Mouse (Mus musculus) natural killer cell, adult 2 months (primary cell): ENCODE results near the gene Apon.
"Not testable (repeated sequence)": the region's sequence is repeated elsewhere in the genome, so short reads cannot be mapped to it uniquely, and the experiment has no call there.

Experiments used
- DNase-seq, 2 experiments: peaks; one replicate each; pipeline ENCODE4 v3.0.0; 2022; ENCODE audit warnings: low spot score in 2 of 2

Apon gene

GRCm38 (mm10) chr10:128253677-128254255, at the start of gene Apon:
Gene Apon, plus strand, starts transcription at chr10:128254096.
- no peak for DNase-seq

GRCm38 (mm10) chr10:128204941-128205340, 49.0 kb upstream of the Apon start:
- no peak for DNase-seq

GRCm38 (mm10) chr10:128208326-128208725, 45.6 kb upstream of the Apon start:
- DNase-seq: no peak

GRCm38 (mm10) chr10:128209311-128210009, 44.4 kb upstream of the Apon start:
- DNase-seq: no peak

- DNase-seq: no peak
These were observed 43.8 kb upstream of the Apon start for GRCm38 (mm10) chr10:128210131-128210530.

GRCm38 (mm10) chr10:128210954-128211353, 42.9 kb upstream of the Apon start:
- DNase-seq: no peak

- DNase-seq: peak; percentile 83 to 88
These were observed 42.3 kb upstream of the Apon start, which contains the start of gene Spryd4 for GRCm38 (mm10) chr10:128211390-128212108. Gene Spryd4, minus strand, starts transcription at chr10:128211807.

GRCm38 (mm10) chr10:128212148-128212547, 41.7 kb upstream of the Apon start:
- no peak for DNase-seq

GRCm38 (mm10) chr10:128212871-128213323, 41.0 kb upstream of the Apon start:
- DNase-seq: peak; percentile 56 to 79

- DNase-seq: not testable (repeated sequence)
These were observed 39.8 kb upstream of the Apon start for GRCm38 (mm10) chr10:128214112-128214511.

GRCm38 (mm10) chr10:128214981-128215380, 38.9 kb upstream of the Apon start:
- DNase-seq: no peak

- DNase-seq: no peak
These were observed 35.3 kb upstream of the Apon start for GRCm38 (mm10) chr10:128218387-128219117.

- DNase-seq: no peak
These were observed 32.2 kb upstream of the Apon start for GRCm38 (mm10) chr10:128221533-128222286.

GRCm38 (mm10) chr10:128225064-128225463, 28.8 kb upstream of the Apon start:
- DNase-seq: no peak

GRCm38 (mm10) chr10:128225538-128225937, 28.4 kb upstream of the Apon start, which contains the start of gene Mip:
Gene Mip, plus strand, starts transcription at chr10:128225838.
- DNase-seq: no peak

- no peak for DNase-seq
These were observed 26.3 kb upstream of the Apon start for GRCm38 (mm10) chr10:128227592-128227991.

GRCm38 (mm10) chr10:128228009-128228408, 25.9 kb upstream of the Apon start:
- DNase-seq: no peak

GRCm38 (mm10) chr10:128230582-128230981, 23.3 kb upstream of the Apon start:
- DNase-seq: no peak

- no peak for DNase-seq
These were observed 22.8 kb upstream of the Apon start for GRCm38 (mm10) chr10:128231146-128231545.

- peak; percentile 86 to 89 for DNase-seq
These were observed 22.0 kb upstream of the Apon start, which contains the start of gene Timeless for GRCm38 (mm10) chr10:128231697-128232419. Gene Timeless, plus strand, starts transcription at chr10:128232065.
